Mouse (Mus musculus) cerebellum, adult 11 months (tissue): ENCODE data around the gene Galnt10.
"Not testable (repeated sequence)": the region's sequence is repeated elsewhere in the genome, so short reads cannot be mapped to it uniquely, and the experiment has no call there.

Experiments used
- DNase-seq: peaks from one replicate; pipeline ENCODE4 v3.0.0; 2022

The Galnt10 gene

GRCm38 (mm10) chr11:57800266-57800951 lies 155.2 kb downstream of the Galnt10 start:
- DNase-seq, result no peak

DNA sequence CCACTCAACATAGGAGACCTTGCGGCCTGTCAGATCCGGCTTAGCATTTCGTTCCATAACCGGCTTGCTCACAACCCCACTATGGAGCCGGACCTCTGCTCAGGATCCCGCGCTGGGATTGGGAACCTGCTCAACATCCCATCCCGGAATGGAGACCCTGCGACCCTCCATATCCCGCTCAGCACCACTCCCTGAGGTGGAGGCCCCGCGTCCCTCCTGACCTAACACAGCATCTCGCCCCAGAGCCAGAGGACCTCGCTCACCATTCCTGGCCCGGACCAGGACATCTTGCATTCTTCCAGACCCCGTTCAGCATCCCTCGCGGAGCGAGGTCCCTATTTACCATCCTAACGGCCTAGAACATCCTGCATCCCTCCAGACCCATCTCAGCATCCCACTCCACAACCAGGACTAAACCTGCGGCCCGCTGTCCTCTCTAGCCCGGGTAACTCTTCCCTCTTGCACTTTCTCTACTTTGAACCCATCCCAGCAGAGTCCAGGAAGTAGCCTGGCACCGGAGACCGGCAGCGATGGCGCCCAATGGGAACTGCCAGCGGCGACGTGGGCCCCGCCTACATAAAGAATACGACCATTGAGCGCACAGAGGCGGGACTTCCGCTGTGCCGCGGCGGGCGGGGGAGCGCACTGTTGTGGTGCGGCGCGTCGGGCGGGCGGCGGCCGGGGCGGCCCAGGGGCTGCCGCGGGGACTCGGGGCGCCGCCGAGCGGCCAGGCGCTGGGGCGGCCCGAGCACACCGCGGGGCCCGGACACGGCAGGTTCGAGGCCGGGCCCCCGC lies 155.9 kb downstream of the Galnt10 start, which contains the start of gene Sap30l:
Gene Sap30l (plus strand): TSS at position 667 of the 795 bp plus-strand sequence.
- DNase-seq, result peak; percentile 96

- DNase-seq, result peak; percentile 30
Measured at GRCm38 (mm10) chr11:57801766-57802510, 156.7 kb downstream of the Galnt10 start.

DNA sequence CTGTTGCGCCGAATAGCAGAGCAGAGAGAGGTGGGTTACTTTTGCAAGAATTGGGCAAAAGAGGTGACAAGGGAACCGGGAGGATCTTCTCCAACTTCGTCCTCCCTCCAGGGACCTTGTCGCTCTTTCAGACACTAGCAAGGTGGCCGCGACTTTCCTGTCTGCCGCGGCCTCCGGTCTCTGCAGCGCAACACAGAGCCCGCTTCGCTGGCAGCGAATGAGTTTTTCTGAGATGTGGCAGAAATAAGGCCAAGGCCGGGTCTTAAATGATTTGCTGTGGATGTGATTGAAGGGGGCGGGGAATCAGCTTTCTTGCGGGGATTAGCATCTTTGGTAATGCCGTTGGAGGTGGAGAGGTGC lies 157.2 kb downstream of the Galnt10 start:
- DNase-seq, result peak; percentile 20

DNA sequence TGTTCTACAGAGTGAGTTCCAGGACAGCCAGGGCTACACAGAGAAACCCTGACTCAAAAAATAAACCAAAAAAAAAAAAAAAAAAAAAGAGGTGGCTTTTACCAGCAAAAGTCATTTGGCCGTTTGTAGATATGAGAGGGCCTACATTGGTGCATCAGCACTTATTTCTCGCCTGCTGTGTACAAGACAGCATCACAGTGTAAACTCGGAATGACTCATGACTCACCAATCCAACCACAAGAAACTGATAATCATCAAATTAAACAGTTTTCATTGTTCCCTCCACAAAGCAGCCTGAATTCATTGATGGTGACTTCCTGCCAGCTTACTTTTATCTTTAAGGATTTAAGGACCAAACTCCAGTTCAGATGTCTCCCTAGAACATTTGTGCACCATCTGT lies 159.8 kb downstream of the Galnt10 start:
- DNase-seq, result no peak

DNA sequence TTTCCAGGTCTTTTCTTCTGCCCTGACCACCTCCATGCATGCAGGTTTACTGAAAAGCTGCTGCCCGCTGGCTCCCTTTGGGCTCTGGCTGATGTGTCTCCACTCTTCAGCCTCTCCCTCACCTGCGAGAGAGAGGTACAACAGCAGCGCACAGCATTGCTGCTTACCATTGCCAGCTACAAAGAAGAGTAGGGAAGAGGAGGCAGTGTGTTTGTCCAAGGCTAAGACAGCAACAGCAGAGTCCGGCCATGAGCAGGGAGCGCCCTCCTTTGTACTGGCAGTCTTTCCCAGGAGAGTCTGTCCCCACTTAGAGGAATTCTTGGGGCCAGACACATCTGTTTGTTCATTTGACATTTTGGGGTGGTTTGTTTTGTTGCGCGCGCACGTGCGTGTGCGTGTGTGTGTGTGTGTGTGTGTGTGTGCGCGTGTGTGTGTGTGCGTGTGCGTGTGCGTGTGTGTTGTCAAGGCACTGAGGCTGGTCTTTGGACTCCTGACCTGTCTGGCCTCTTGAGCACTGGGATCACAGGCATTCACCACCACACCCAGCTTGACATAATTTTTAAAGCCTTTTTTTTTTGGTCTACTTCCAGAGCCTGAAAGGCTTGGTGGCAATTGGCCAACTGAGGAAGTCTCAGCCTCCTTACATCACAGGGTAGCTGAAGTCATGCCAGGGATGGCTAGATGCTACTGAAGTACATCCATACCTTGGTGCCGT lies 163.9 kb downstream of the Galnt10 start:
- DNase-seq, result no peak

- DNase-seq, result no peak
Measured at GRCm38 (mm10) chr11:57809732-57810098, 164.5 kb downstream of the Galnt10 start.

DNA sequence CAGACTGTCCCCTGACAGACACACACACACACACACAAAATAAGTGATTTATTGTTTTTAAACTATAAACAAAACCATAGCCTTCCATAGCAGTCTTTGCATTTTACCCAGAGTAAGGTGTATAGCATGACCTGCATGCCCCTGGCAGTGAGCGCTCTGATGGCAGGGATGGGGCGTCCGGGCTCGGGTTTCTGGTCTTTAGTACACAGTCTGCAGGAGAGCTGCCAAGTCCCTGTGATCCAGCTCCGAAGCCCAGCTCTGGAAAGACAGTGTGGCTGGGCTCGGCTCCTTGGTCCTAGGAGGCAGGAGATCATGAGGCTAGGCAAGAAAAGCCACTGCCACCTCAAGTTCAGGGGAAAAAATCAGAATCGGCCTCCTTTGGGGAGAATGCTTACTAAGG lies 165.8 kb downstream of the Galnt10 start:
- no peak for DNase-seq

GRCm38 (mm10) chr11:57812212-57812611 lies 167.0 kb downstream of the Galnt10 start:
- no peak for DNase-seq

- no peak for DNase-seq
Measured at GRCm38 (mm10) chr11:57813641-57814040, 168.4 kb downstream of the Galnt10 start.

DNA sequence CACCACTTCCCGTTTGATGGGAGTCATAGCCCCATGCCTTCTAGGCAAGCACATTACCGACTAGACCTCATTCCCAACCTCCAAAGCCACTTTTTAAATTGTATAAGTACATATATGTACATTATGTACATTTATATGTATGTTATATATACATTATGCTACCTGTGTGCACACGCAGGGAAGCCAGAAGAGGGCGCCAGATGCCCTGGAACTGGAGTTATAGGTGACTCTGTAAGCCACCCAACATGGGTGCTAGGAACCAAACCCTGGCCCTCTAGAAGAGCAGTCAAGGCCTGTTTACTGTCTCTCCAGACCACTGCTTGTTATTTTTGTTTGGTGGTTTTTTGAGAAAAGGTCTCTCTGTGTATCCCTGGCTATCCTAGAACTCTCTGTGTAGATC lies 172.9 kb downstream of the Galnt10 start:
- DNase-seq, result no peak

DNA sequence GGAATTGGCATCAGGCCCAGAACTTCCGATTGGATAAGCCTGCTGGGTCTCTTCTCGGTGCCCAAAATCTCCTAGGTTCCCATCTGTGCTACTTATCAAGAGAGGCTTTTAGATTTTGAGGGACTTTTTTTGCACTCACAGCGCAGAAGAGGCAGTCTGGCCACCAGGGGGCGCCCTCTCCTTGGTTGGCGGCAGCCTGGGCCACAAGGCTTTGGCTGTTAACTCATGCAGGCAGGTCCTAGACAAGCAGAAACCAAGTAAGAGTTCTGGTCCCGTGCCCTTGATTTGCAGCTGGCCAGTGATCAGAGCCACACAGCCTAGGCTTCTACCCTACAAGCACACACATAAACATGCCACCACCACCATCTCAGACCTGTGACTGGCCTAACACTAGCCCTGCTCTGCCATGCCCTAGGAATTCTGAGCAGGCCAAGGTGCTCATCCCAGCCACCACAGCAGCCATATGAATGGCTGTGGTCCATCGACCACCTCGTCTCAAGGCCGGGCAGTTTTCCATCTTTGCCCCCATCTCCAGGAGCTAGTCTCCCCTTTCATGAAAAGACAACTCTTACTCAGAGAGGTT lies 174.8 kb downstream of the Galnt10 start:
- DNase-seq, result peak; percentile 37

DNA sequence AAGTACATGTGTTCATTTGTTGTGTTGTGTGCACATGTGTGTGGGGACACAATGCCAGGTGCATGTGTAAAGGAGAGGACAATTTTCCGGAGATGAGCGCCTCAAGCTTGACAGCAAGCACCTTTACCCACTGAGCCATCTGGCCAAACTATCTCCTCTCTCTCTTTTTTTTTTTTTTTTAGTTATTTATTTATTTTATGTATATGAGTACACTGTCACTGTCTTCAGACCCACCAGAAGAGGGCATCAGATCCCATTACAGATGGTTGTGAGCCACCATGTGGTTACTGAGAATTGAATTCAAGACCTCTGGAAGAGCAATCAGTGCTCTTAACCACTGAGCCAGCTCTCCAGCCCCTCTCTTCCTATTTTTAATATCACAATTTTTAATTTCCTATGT lies 177.9 kb downstream of the Galnt10 start:
- not testable (repeated sequence) for DNase-seq

DNA sequence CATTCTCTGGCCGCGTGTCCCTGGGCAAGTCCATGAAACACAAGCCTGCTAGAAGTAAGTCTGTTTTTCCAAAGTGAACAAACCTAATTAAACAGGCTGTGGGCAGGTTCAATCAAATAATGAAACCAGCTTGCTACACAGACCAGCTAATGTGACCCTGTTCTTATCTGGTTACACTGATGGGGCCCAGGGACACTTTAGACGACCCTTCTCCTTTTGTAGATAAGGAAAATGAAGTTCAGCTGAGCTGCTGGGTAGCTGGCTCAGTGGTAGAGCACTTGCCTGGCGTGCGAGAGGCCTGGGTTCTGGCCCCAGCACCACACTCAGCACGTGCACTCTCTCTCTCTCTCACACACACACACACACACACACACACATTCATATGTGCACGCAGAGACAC lies 178.5 kb downstream of the Galnt10 start:
- no peak for DNase-seq

DNA sequence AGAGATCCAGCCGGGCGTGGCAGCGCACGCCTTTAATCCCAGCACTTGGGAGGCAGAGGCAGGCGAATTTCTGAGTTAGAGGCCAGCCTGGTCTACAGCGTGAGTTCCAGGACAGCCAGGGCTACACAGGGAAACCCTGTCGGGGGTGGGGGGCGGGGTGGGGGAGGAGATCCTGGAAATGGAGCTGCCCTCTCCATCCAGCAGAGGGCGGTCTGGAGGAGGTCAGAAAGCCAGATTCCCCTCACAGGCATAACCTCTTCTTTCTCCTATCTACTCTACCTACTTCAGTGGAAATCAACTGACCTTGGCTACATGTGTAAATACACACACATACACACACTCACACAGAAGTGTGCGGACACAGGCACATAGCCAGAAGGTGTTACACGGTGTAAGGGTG lies 180.0 kb downstream of the Galnt10 start:
- DNase-seq, result not testable (repeated sequence)

DNA sequence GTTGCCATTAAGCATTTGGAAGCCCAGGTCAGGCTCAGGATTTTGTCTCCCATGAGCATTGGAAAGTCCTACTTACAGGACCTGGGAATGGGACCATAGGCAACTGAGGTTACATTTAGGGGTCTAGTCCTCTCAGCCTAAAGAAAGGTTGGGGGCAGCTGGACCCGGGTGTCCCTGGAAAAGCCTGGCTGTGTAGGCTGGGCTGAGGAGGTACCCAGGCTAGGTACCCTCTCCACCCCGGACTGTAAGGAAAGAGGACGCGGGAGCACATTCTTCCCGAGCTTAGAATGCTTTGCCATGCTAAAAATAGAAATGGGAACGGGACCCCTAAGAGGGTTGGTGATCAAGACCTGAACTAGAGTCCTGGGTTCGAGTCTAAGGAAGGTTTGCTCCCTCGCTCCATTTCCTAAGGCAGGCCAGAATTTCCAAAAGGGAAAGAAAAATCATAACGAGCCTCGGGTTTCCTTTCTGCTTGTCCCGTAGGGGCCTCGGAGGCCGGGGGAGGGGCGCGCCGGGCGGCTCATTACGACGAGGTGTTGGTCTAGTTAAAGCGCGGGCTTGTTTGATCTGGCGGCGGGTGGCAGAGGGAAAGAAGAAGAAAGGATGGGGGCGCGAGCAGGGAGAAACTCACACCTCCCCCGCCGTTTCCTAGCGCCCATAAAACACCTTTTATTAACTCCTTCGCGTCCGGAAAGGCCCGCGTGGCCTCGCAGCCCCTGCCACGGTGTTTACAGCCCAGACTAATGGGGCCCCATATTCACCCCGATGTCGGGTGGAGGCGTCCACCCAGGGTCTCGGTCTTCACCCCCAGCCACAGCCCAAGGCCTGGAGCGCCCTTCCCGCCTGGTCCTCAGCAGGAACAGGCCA lies 182.0 kb downstream of the Galnt10 start:
- no peak for DNase-seq

DNA sequence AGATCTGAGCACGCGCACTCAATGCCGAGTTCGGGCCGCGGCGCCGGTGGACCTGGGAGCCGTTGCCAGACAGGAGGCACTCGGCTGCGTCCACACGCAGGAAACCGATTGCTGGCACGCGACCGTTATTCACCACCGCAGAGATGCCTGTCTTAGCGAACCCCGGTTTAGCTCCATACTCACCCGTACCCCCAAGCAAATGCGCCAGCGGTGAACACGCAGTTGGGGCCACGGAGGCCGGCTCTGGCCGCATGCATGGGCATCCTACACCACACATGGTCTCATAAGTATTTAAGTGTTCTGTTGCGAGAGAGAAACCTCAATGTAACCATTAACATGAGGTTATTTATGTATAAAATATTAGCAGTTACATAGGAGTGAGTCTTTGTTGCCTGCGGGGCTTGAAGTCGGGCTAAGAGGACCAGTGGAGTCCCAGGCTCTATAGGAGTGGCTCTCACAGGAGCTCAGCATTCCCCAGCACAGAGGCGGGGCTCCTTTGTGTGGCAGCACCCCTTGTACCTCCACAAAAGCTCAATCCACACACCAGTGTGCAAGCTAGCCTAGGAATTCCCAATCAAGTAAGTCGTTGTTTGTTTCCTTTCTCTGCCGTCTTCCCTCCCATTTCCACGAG lies 182.8 kb downstream of the Galnt10 start:
- DNase-seq, result no peak

DNA sequence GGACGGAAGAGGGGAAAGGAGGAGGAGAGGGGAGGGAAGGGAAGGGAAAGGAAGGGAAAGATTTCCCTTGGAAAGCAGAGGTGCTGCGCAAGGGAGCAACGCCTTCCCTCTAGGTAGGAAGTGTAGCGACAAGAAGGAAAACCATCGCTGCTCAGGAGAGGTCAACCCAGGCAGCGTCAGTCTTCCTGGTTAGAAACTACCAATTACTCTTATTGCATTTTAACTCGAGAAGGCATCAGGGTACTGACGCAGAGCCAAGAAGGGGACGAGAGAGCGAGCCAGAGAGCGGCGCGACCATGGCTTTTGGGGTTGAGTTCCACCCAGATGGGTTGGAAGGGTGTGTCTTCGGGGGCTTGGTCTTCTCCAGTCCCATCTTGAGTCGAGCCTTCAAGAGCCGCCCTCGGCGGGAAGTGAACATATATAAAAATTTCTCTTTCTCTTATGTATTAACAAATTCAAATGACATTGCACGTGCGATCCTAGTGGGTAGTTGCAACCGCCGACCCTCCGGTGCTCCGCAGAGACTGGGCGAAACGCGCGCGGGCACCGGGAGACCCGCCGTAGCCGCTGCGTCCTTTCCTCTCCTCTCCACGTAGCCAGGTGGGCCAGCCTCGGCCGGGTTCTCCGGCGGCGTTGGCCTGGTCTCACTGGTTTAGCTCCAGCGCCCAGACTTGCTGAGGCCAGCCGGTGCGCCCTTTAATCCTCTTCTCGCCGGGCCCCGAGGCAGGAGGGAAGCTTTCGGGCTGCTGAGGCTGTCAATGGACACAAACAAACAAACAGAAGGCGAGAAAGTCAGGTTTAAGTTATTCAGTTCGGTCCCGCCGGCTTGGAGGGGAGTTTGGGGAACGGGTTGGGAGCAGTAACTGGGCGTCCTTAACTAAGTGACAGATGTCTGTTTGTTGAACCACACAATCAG lies 184.0 kb downstream of the Galnt10 start:
- no peak for DNase-seq

- no peak for DNase-seq
Measured at GRCm38 (mm10) chr11:57829871-57830775, 184.9 kb downstream of the Galnt10 start.
